Mouse (Mus musculus) layer of hippocampus, adult 9-10 months (tissue): ENCODE results near the gene Adora2a.
"Not testable (repeated sequence)": the region's sequence is repeated elsewhere in the genome, so short reads cannot be mapped to it uniquely, and the experiment has no call there.

Source experiments
- DNase-seq: peaks from one replicate; pipeline ENCODE4 v3.0.0; 2022; ENCODE audit warnings: low spot score

Gene Adora2a

DNA sequence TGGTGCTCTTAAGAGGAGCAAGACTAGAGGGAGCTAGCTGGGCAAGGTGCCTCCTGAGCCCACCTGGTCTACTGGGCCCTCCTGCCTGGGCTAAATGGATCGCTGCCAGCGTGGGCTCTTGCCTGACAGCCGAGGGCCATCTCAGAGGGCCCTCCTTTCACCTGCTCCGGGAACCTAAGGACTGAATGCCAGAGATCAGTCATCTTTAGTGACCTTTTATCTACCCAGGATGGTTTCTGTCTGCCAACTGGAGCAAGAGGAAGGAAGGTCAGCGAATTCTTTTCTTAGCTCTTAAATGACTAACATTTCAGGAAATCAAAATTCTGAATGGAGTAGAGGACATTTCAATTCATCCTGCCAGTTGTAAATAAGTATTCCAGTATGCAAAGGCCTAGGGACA lies 33.9 kb downstream of the Adora2a start:
- no peak for DNase-seq

DNA sequence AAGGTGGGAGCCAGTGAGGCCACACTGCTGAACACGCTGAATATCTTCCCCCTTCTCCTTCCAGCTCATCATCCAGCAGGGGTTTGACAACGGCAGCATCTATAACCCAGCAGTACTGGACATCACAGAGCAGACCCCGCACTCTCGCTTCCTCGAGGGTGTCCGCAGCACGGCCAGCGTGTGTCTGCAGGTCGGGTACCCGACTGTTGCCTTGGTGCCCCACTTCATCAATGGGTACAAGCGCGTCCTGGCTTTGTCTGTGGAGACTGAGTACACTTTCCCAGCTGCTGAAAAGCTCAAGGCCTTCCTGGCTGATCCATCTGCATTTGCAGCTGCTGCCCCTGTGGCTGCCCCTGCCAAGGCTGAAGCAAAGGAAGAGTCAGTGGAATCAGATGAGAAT lies 35.9 kb downstream of the Adora2a start:
- DNase-seq = no peak

DNA sequence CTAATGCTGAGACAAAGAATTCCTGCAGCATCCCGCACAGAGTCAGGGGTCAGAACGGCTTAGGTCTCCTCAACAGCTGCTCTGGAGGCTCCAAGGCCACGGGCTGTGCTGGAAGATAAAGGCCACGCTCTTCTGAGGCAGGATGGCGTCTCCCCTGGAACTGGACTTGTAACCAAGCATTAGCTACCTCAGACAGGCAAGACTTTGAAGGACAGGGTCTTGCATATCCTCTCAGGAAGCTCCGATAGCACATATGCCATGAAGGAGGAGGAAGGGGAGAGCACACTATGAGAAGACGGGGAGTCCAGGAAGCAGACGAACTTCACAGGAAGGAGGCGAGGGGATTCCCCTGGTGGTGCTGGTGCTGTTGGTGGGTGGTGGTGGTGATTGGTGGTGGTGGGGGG lies 37.2 kb downstream of the Adora2a start:
- DNase-seq = not testable (repeated sequence)

DNA sequence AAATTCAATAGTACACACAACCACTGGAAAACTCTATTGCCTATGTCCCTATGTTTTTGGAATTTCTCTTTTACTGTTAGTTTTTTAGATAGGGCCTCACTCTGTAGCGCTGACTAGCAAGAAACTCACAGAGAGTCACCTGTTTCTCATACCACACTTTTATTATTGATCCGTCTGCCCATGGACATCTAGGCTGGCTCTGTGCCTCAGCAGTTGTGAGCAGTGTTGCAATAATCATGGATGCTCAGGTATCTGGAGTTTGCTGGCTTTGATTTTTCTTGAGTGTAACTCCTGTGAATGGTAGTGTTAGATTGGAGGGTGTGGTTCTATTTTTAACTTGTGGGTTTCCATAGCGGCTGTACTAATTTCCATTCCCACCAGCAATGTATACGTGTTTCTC lies 38.7 kb downstream of the Adora2a start:
- DNase-seq = no peak

- not testable (repeated sequence) for DNase-seq
These were observed 47.6 kb downstream of the Adora2a start for GRCm38 (mm10) chr10:75364214-75364690.

DNA sequence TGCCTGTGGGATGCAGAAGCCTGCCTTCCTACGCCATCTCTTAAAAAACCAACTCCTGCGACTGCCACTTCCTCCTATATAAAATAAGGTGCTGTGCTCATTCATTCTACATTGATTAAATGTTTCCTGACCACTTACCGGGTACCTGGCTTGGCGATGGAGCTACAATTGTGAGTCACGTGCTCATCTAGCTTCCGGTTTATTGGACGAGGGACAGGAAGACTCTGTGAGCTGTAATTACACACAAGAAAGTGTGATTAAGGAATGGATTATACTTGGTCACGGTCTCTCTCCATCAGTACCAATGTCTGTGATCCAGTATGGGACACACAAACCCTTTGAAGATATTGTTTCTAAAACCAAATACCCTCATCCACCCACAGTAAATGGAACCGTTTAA lies 48.1 kb downstream of the Adora2a start:
- DNase-seq = no peak

DNA sequence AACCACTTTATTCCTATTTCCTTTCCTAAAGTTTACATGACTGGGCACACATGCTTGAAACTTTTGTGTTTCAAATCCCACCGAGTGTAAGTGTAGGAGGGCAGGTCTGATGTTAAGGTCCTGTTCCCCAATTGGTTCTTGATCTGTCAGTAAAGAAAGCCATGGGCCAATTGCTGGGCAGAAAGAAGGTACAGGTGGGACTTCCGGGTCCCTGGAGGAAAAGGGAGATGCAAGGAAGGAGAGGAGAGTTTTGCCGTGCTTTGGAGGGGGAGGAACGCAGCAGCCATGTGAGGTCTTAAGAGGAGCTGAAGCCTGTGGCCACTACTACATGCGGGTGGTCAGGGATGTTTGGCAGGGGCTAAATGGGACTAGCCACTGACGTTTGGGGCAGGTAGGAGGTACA lies 48.6 kb downstream of the Adora2a start:
- DNase-seq = no peak

DNA sequence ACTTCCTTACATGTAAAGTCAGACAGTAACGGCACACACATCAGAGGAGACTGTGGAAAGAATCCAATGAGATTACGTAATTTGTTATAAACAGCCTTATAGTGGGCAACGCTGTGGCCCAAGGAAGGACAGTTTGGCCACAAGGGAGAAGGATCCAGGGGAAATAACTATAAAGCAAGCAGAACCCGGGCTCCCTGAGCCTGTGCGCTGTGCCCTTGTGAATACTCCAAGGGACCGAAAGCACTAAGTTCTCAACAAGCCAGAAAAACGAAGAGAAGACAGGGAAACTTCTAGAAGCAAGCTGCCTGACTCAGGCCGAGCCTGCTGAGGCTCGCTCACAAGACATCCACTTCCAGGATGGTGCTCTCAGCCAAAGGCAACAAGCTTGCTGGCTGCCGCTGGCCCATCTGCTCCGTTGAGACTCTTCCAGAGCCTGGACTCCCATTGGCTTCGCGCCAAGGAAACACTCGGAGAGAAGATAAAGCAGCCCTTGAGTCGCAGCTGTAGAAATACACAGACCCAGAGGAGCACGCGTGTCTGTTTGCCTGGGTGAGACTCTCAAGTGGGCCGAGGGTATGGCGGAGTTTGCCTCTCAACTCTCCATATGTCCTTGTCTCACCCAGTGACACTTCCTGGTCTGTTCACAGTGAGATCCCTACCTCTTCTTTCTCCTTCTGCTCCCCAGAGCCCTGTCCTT lies 57.1 kb downstream of the Adora2a start:
- DNase-seq = not testable (repeated sequence)

DNA sequence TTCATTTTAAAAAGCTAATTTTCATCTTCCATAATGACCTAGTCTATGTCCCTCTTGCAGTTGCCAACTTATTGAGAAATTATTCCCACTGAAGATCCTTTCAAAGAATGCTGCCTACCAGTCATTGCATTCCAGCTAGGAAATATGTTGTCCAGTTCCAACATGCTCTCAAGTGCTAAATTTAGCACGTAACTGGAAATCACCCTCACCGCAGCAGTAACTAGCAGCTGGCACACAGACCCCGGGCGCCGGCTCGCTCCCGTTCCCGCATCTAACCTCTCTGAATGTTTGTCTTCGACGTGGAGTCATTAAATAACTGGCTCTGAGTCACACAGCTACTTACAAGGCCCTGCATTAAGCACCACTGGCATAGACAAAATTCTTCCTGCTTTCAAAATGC lies 62.0 kb downstream of the Adora2a start:
- DNase-seq = no peak
